Mouse (Mus musculus) spleen, adult 2 months (tissue): Measurements from ENCODE around the gene M1ap.

Source experiments
- CTCF ChIP-seq: fragments of 200-500 bp; IDR thresholded peaks from 2 replicates; pipeline ENCODE4 v1.5.1; 2011; ENCODE audit warnings: mild to moderate bottlenecking, inconsistent platforms; ENCODE audit not compliant: insufficient read depth, insufficient read length, insufficient replicate concordance; ENCODE audit errors: extremely low read depth
- POLR2A ChIP-seq: fragments of 200-500 bp; IDR thresholded peaks from 2 replicates; pipeline ENCODE4 v1.6.1; 2011; ENCODE audit warnings: low read depth, low read length, inconsistent platforms

- TF ChIP-seq CTCF (peak; percentile 39; the same call in 1 of the 2 replicates), POLR2A (no peak)
These were observed 24.3 kb downstream of the M1ap start for GRCm38 (mm10) chr6:82971031-82971430.
